Mouse (Mus musculus): ENCODE measurements around the gene Tpd52l2. TPM values are rescaled to one million over a fixed set of nuclear protein-coding genes. Genes with fewer than 3 reads are reported as not detected.
A peak's percentile ranks its signal among the peaks of the same experiment; 100 is the strongest.
"Not testable (repeated sequence)": the region's sequence is repeated elsewhere in the genome, so short reads cannot be mapped to it uniquely, and the experiment has no call there.

Tpd52l2 gene
- polyA plus RNA-seq, 1 experiment from 2014 or later = 135 TPM

- Histone ChIP-seq H3K9me3 (no peaks in the 10 kb centered on the region), H3K27me3 (peaks cover 8% of the 10 kb centered on the region; the same call in 1 of the 2 replicates), H3K36me3 (no peaks in the 10 kb centered on the region), H3K4me2 (replicated peaks) (no peak overlapping the region), H3K4me1 (peaks cover 9% of the 10 kb centered on the region), H3K27ac (replicated peaks) (no peak overlapping the region), H3K4me3 (no peak overlapping the region), H3K9ac (replicated peaks) (no peak overlapping the region)
- ATAC-seq (ENCODE audit: low FRiP score, low read depth) = no peak
- 25% methylated on average over 7 of the region's 7 CpGs for WGBS
These were observed 5.3 kb upstream of the Tpd52l2 start for GRCm38 (mm10) chr2:181491432-181492205.

- ATAC-seq (ENCODE audit: low FRiP score, low read depth) = no peak
- H3K4me3 ChIP-seq = no peak overlapping the region
- H3K27me3 ChIP-seq = peaks cover 2% of the 10 kb centered on the region; the same call in 1 of the 2 replicates
- no peaks in the 10 kb centered on the region for H3K9me3 ChIP-seq
- no peak overlapping the region for H3K27ac ChIP-seq (replicated peaks)
- peaks cover 9% of the 10 kb centered on the region for H3K4me1 ChIP-seq
- no peaks in the 10 kb centered on the region for H3K36me3 ChIP-seq
- 53% methylated on average over 3 of the region's 3 CpGs for WGBS
- no peak overlapping the region for H3K9ac ChIP-seq (replicated peaks)
- no peak overlapping the region for H3K4me2 ChIP-seq (replicated peaks)
These were observed 4.7 kb upstream of the Tpd52l2 start for GRCm38 (mm10) chr2:181492206-181492605.

GRCm38 (mm10) chr2:181493156-181493927 lies 3.6 kb upstream of the Tpd52l2 start, which contains the start of gene Abhd16b:
Gene Abhd16b (plus strand): TSS chr2:181493206.
- Histone ChIP-seq H3K27me3 (no peaks in the 10 kb centered on the region), H3K27ac (replicated peaks) (no peak within 1 kb of the TSS), H3K4me3 (no peak within 1 kb of the TSS), H3K4me2 (replicated peaks) (no peak within 1 kb of the TSS), H3K36me3 (no peaks in the 10 kb centered on the region), H3K4me1 (peaks cover 16% of the 10 kb centered on the region), H3K9ac (replicated peaks) (no peak within 1 kb of the TSS), H3K9me3 (no peaks in the 10 kb centered on the region)
- 84% methylated on average over 31 of the region's 31 CpGs for WGBS
- no peak for ATAC-seq (ENCODE audit: low FRiP score, low read depth)

- H3K27ac ChIP-seq (replicated peaks) = no peak overlapping the region
- H3K27me3 ChIP-seq = no peaks in the 10 kb centered on the region
- H3K4me3 ChIP-seq = no peak overlapping the region
- no peaks in the 10 kb centered on the region for H3K36me3 ChIP-seq
- H3K9me3 ChIP-seq = no peaks in the 10 kb centered on the region
- ATAC-seq (ENCODE audit: low FRiP score, low read depth) = no peak
- H3K9ac ChIP-seq (replicated peaks) = no peak overlapping the region; the same call in 1 of the 2 replicates
- peaks cover 20% of the 10 kb centered on the region for H3K4me1 ChIP-seq
- H3K4me2 ChIP-seq (replicated peaks) = no peak overlapping the region
- 82% methylated on average over 26 of the region's 26 CpGs for WGBS
These were observed 2.5 kb upstream of the Tpd52l2 start for GRCm38 (mm10) chr2:181494266-181494945.

- H3K27me3 ChIP-seq; H3K9ac ChIP-seq (replicated peaks); H3K4me3 ChIP-seq; H3K27ac ChIP-seq (replicated peaks); ATAC-seq (ENCODE audit: low FRiP score, low read depth); H3K9me3 ChIP-seq: not testable (repeated sequence)
- H3K4me2 ChIP-seq (replicated peaks) = peak overlapping the region; percentile 97
- WGBS = 58% methylated on average over 8 of the region's 8 CpGs
- H3K36me3 ChIP-seq = peaks cover 11% of the 10 kb centered on the region
- peaks cover 20% of the 10 kb centered on the region for H3K4me1 ChIP-seq
These were observed 1.1 kb upstream of the Tpd52l2 start for GRCm38 (mm10) chr2:181495845-181496244.

- H3K27me3 ChIP-seq = no peaks in the 10 kb centered on the region
- WGBS = 12% methylated on average over 8 of the region's 8 CpGs
- peak overlapping the region; percentile 91 for H3K4me3 ChIP-seq
These were observed 661 bp upstream of the Tpd52l2 start for GRCm38 (mm10) chr2:181496281-181496680.

GRCm38 (mm10) chr2:181497548-181497875 lies 570 bp downstream of the Tpd52l2 start:
- H3K4me1 ChIP-seq = peaks cover 20% of the 10 kb centered on the region
- H3K4me3 ChIP-seq = peak overlapping the region; percentile 91
- 0% methylated on average over 12 of the region's 12 CpGs for WGBS
- peak; percentile 48 for ATAC-seq (ENCODE audit: low FRiP score, low read depth)
- no peaks in the 10 kb centered on the region for H3K27me3 ChIP-seq
- peak overlapping the region; percentile 97 for H3K9ac ChIP-seq (replicated peaks)
- peaks cover 28% of the 10 kb centered on the region for H3K36me3 ChIP-seq
- peak overlapping the region; percentile 85 for H3K27ac ChIP-seq (replicated peaks)
- peak overlapping the region; percentile 97 for H3K4me2 ChIP-seq (replicated peaks)
- no peaks in the 10 kb centered on the region for H3K9me3 ChIP-seq

More at GRCm38 (mm10) chr2:181496281-181496680, 661 bp upstream of the Tpd52l2 start:
- Histone ChIP-seq H3K9me3 (no peaks in the 10 kb centered on the region), H3K4me2 (replicated peaks) (peak overlapping the region; percentile 97), H3K9ac (replicated peaks) (peak overlapping the region; percentile 51), H3K36me3 (peaks cover 15% of the 10 kb centered on the region), H3K4me1 (peaks cover 20% of the 10 kb centered on the region), H3K27ac (replicated peaks) (peak overlapping the region; percentile 78)
- ATAC-seq (ENCODE audit: low FRiP score, low read depth) = peak; percentile 7; the same call in 1 of the 2 replicates

- ATAC-seq (ENCODE audit: low FRiP score, low read depth) = no peak
- H3K36me3 ChIP-seq = peaks cover 37% of the 10 kb centered on the region
- peaks cover 20% of the 10 kb centered on the region for H3K4me1 ChIP-seq
- 84% methylated on average over 4 of the region's 4 CpGs for WGBS
- no peaks in the 10 kb centered on the region for H3K9me3 ChIP-seq
- no peak overlapping the region for H3K27ac ChIP-seq (replicated peaks)
- no peaks in the 10 kb centered on the region for H3K27me3 ChIP-seq
- H3K4me3 ChIP-seq = no peak overlapping the region
- no peak overlapping the region for H3K9ac ChIP-seq (replicated peaks)
- no peak overlapping the region for H3K4me2 ChIP-seq (replicated peaks)
These were observed 1.7 kb downstream of the Tpd52l2 start for GRCm38 (mm10) chr2:181498644-181499043.

- Histone ChIP-seq H3K4me1 (no peaks in the 10 kb centered on the region), H3K27ac (replicated peaks) (no peak overlapping the region), H3K4me2 (replicated peaks) (no peak overlapping the region), H3K36me3 (peaks cover 83% of the 10 kb centered on the region), H3K9ac (replicated peaks) (no peak overlapping the region), H3K27me3 (no peaks in the 10 kb centered on the region), H3K4me3 (no peak overlapping the region), H3K9me3 (no peaks in the 10 kb centered on the region)
- 88% methylated on average over 2 of the region's 2 CpGs for WGBS
- no peak for ATAC-seq (ENCODE audit: low FRiP score, low read depth)
These were observed 12.2 kb downstream of the Tpd52l2 start for GRCm38 (mm10) chr2:181509191-181509590.

- no peaks in the 10 kb centered on the region for H3K27me3 ChIP-seq
- H3K4me1 ChIP-seq = no peaks in the 10 kb centered on the region
- 97% methylated on average over 8 of the region's 8 CpGs for WGBS
- ATAC-seq (ENCODE audit: low FRiP score, low read depth) = no peak
- H3K9me3 ChIP-seq = no peaks in the 10 kb centered on the region
- no peak overlapping the region for H3K4me3 ChIP-seq
- H3K4me2 ChIP-seq (replicated peaks) = no peak overlapping the region
- H3K36me3 ChIP-seq = peaks cover 89% of the 10 kb centered on the region
- H3K9ac ChIP-seq (replicated peaks) = no peak overlapping the region
- H3K27ac ChIP-seq (replicated peaks) = no peak overlapping the region
These were observed 14.3 kb downstream of the Tpd52l2 start for GRCm38 (mm10) chr2:181511231-181511630.

GRCm38 (mm10) chr2:181519201-181519600 lies 22.3 kb downstream of the Tpd52l2 start:
- Histone ChIP-seq H3K4me2 (replicated peaks) (peak overlapping the region; percentile 70), H3K9ac (replicated peaks) (peak overlapping the region; percentile 94), H3K36me3 (peaks cover 33% of the 10 kb centered on the region), H3K27me3 (no peaks in the 10 kb centered on the region), H3K27ac (replicated peaks) (peak overlapping the region; percentile 98), H3K4me3 (peak overlapping the region; percentile 96), H3K4me1 (peaks cover 25% of the 10 kb centered on the region), H3K9me3 (no peaks in the 10 kb centered on the region)
- WGBS = 76% methylated on average over 3 of the region's 3 CpGs
- ATAC-seq (ENCODE audit: low FRiP score, low read depth) = no peak
